Mouse (Mus musculus) layer of hippocampus, postnatal 10 days (tissue): ENCODE data around the gene Trpc4. TPM values are rescaled to one million over a fixed set of nuclear protein-coding genes. Genes with fewer than 3 reads are reported as not detected.
A peak's percentile ranks its signal among the peaks of the same experiment; 100 is the strongest.

ENCODE experiments used
- DNase-seq, 2 experiments: peaks; one replicate each; pipeline ENCODE4 v3.0.0; 2021; ENCODE audit warnings: low spot score in 2 of 2
- long read RNA-seq: library from polyadenylated mRNA; stranded (forward); transcript quantifications from one replicate; pipeline ENCODE4 v2.0.0, GENCODE M21; 2023
- total RNA-seq, 2 experiments: library from RNA; stranded (reverse); gene quantifications; 2 replicates each; pipeline ENCODE4 v1.2.3; 2021

The Trpc4 gene
- 10 to 100 TPM; 58.7 to 59.8 TPM for total RNA-seq
- long read RNA-seq, transcript Trpc4-201 (11 exons, 3,473 nt): major isoform, 5 of 20 reads
- long read RNA-seq, partial matches to known transcripts: 3 of 20 reads
- long read RNA-seq, other reads (novel, unspliced or antisense): 11 of 20 reads

GRCm38 (mm10) chr3:54155639-54156315, at the start of gene Trpc4:
Gene Trpc4, plus strand, starts transcription at chr3:54156035.
- peak; percentile 57 to 66 for DNase-seq

GRCm38 (mm10) chr3:54111489-54111888, 44.3 kb upstream of the Trpc4 start:
- no peak for DNase-seq

- no peak for DNase-seq
These were observed 20.5 kb upstream of the Trpc4 start for GRCm38 (mm10) chr3:54135376-54135775.

GRCm38 (mm10) chr3:54141376-54141775, 14.5 kb upstream of the Trpc4 start:
- DNase-seq: no peak

GRCm38 (mm10) chr3:54154844-54155638, 794 bp upstream of the Trpc4 start:
- peak in 1 of 2 experiments; percentile 16 for DNase-seq

- DNase-seq: peak; percentile 24 to 26
These were observed 623 bp downstream of the Trpc4 start for GRCm38 (mm10) chr3:54156316-54157000.

GRCm38 (mm10) chr3:54170701-54171100, 14.9 kb downstream of the Trpc4 start:
- no peak for DNase-seq

- no peak for DNase-seq
These were observed 21.5 kb downstream of the Trpc4 start for GRCm38 (mm10) chr3:54177296-54177695.

- no peak for DNase-seq
These were observed 35.3 kb downstream of the Trpc4 start for GRCm38 (mm10) chr3:54190932-54191668.

GRCm38 (mm10) chr3:54201231-54201630, 45.4 kb downstream of the Trpc4 start:
- no peak for DNase-seq

- DNase-seq: peak in 1 of 2 experiments; percentile 38
These were observed 48.6 kb downstream of the Trpc4 start for GRCm38 (mm10) chr3:54204386-54204785.

- DNase-seq: no peak
These were observed 54.3 kb downstream of the Trpc4 start for GRCm38 (mm10) chr3:54210112-54210511.

GRCm38 (mm10) chr3:54211441-54211840, 55.6 kb downstream of the Trpc4 start:
- peak in 1 of 2 experiments; percentile 17 for DNase-seq

- no peak for DNase-seq
These were observed 66.7 kb downstream of the Trpc4 start for GRCm38 (mm10) chr3:54222549-54222948.

- no peak for DNase-seq
These were observed 72.6 kb downstream of the Trpc4 start for GRCm38 (mm10) chr3:54228463-54228862.

- DNase-seq: no peak
These were observed 83.1 kb downstream of the Trpc4 start for GRCm38 (mm10) chr3:54238891-54239290.

GRCm38 (mm10) chr3:54239426-54239825, 83.6 kb downstream of the Trpc4 start:
- DNase-seq: no peak

GRCm38 (mm10) chr3:54243136-54243535, 87.3 kb downstream of the Trpc4 start:
- DNase-seq: no peak

GRCm38 (mm10) chr3:54244729-54245465, 89.1 kb downstream of the Trpc4 start:
- DNase-seq: no peak

- no peak for DNase-seq
These were observed 90.6 kb downstream of the Trpc4 start for GRCm38 (mm10) chr3:54246416-54246815.
